Mouse (Mus musculus): Measurements from ENCODE around the gene Abcb4.
"Not testable (repeated sequence)": the region's sequence is repeated elsewhere in the genome, so short reads cannot be mapped to it uniquely, and the experiment has no call there.

Abcb4 gene

GRCm38 (mm10) chr5:8893300-8894103 is at the start of gene Abcb4:
Abcb4 (plus strand) TSS chr5:8893717.
- DNase-seq (ENCODE audit: low spot score): peak; percentile 65

- DNase-seq (ENCODE audit: low spot score): not testable (repeated sequence)
Observed at GRCm38 (mm10) chr5:8848607-8849575, 44.6 kb upstream of the Abcb4 start.

GRCm38 (mm10) chr5:8850851-8851250 is 42.7 kb upstream of the Abcb4 start:
- no peak for DNase-seq (ENCODE audit: low spot score)

- DNase-seq (ENCODE audit: low spot score): no peak
Observed at GRCm38 (mm10) chr5:8857201-8857600, 36.3 kb upstream of the Abcb4 start.

GRCm38 (mm10) chr5:8861811-8862210 is 31.7 kb upstream of the Abcb4 start:
- no peak for DNase-seq (ENCODE audit: low spot score)

- DNase-seq (ENCODE audit: low spot score): no peak
Observed at GRCm38 (mm10) chr5:8863580-8864337, 29.8 kb upstream of the Abcb4 start.

GRCm38 (mm10) chr5:8865630-8866029 is 27.9 kb upstream of the Abcb4 start:
- DNase-seq (ENCODE audit: low spot score): not testable (repeated sequence)

- DNase-seq (ENCODE audit: low spot score): no peak
Observed at GRCm38 (mm10) chr5:8866366-8866765, 27.2 kb upstream of the Abcb4 start.

GRCm38 (mm10) chr5:8868019-8868418 is 25.5 kb upstream of the Abcb4 start:
- peak; percentile 4 for DNase-seq (ENCODE audit: low spot score)

GRCm38 (mm10) chr5:8872979-8873915 is 20.3 kb upstream of the Abcb4 start:
- DNase-seq (ENCODE audit: low spot score): no peak

- no peak for DNase-seq (ENCODE audit: low spot score)
Observed at GRCm38 (mm10) chr5:8877086-8877485, 16.4 kb upstream of the Abcb4 start.

GRCm38 (mm10) chr5:8877800-8878199 is 15.7 kb upstream of the Abcb4 start:
- DNase-seq (ENCODE audit: low spot score): no peak

- no peak for DNase-seq (ENCODE audit: low spot score)
Observed at GRCm38 (mm10) chr5:8885837-8886236, 7.7 kb upstream of the Abcb4 start.

- DNase-seq (ENCODE audit: low spot score): no peak
Observed at GRCm38 (mm10) chr5:8894104-8894425, 548 bp downstream of the Abcb4 start.

- DNase-seq (ENCODE audit: low spot score): no peak
Observed at GRCm38 (mm10) chr5:8894641-8895490, 1.3 kb downstream of the Abcb4 start.

- DNase-seq (ENCODE audit: low spot score): no peak
Observed at GRCm38 (mm10) chr5:8896198-8896597, 2.7 kb downstream of the Abcb4 start.

- no peak for DNase-seq (ENCODE audit: low spot score)
Observed at GRCm38 (mm10) chr5:8898246-8898645, 4.7 kb downstream of the Abcb4 start.

- no peak for DNase-seq (ENCODE audit: low spot score)
Observed at GRCm38 (mm10) chr5:8901001-8901400, 7.5 kb downstream of the Abcb4 start.

GRCm38 (mm10) chr5:8902141-8902817 is 8.8 kb downstream of the Abcb4 start:
- DNase-seq (ENCODE audit: low spot score): no peak

- no peak for DNase-seq (ENCODE audit: low spot score)
Observed at GRCm38 (mm10) chr5:8904539-8904938, 11.0 kb downstream of the Abcb4 start.

All from ovary, postnatal 36 days (tissue).